Mouse (Mus musculus) liver, adult (tissue): Measurements from ENCODE around the gene Chrnb1.

ENCODE experiments used
- GATA4 ChIP-seq: IDR thresholded peaks from 2 replicates; pipeline ENCODE4 v1.6.1; 2014; ENCODE audit warnings: mild to moderate bottlenecking, low read length; ENCODE audit not compliant: insufficient replicate concordance

Chrnb1 gene

DNA sequence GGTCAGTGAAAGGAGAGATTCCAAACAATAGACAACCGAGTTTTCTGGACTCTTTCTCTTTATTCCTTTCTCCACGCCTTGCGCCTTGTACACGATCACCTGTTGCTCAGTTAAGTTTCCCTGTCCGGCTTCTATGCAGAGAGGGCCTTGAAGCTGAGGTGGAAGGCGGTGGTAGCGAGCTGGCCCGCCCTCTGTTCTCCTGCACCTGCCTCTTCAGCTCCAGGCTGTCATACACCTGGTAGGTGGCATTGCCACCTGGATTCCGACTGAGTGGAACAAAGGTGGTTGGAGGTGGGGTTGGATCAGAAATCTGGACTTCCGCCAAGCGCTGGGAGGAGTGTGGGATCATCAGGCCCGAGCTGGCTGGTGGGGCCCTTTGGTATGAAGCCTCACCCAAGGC lies 20.8 kb upstream of the Chrnb1 start:
- no peak for TF ChIP-seq GATA4

DNA sequence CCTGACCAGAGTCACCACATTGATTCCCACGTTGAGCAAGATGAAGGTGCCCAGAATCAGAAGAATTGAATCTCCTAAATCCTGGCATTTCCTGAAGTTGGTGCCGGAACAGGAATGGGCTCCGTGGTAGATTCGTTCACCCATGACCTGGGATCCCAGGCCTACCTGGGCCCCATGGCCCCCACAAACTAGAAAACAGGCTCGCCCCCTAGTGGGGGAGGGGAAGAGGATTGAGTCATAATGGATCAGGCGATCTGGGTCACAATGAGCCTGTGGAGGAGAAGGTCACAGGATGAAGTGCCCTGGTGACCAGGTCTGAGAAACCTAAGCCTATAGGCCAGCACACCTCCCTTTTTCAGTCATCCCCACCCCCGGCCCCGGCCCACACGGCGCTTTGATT lies 19.4 kb upstream of the Chrnb1 start, which contains the start of gene Gm39566:
Gene Gm39566, minus strand, starts transcription at position 144 of the 400 bp plus-strand sequence.
- TF ChIP-seq GATA4 = no peak

DNA sequence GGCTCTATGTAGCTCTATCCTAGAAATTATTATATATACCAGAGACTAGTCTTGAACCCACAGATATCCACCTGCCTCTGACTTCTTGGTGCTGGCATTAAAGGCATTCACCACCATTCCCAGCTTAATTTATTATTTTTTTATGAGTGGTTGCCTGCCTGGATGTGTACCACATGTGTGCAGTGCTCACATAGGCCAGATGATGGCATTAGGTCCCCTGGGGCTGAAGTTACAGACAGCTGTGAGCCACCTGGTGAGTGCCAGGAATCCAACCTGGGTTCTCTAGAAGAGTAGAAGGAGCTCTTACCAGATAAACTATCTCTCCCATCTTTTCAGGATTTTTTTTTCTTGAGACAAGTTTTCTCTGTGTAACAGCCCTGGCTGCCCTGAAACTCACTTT lies 14.5 kb upstream of the Chrnb1 start:
- no peak for TF ChIP-seq GATA4

DNA sequence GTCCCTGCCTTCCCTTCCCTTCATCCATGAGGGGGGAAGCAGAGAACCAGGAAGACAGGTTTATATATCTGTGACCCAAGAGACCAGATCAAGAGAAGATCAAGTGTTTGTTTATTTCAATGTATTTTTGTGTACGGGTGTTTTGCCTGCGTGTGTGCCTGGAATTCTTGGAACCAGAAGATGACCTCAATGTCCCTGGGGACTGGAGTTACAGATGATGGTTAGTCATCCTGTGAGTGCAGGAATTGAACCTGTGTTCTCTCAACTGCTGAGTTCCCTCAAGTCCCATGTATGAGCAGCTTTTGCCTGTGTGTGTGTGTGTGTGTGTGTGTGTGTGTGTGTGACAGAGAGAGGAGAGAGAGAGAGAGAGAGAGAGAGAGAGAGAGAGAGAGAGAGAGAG lies 11.9 kb upstream of the Chrnb1 start:
- TF ChIP-seq GATA4 = no peak

DNA sequence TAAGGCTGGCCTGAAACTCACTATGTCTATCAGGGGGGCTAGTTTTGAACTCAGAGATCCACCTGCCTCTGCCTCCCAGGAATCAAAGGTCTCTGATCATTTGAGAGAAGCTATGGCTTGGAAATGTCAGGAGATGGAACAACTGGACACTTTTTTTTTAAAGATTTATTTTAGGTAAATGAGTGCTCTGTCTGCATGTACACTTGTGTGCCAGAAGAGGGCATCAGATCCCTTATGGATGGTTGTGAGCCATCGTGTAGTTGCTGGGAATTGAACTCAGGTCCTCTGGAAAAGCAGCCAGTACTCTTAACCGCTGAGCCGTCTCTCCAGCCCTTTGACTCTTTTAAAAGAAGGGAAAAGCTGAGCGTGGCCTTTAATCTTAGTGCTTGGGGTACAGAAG lies 10.6 kb upstream of the Chrnb1 start:
- TF ChIP-seq GATA4 = no peak

DNA sequence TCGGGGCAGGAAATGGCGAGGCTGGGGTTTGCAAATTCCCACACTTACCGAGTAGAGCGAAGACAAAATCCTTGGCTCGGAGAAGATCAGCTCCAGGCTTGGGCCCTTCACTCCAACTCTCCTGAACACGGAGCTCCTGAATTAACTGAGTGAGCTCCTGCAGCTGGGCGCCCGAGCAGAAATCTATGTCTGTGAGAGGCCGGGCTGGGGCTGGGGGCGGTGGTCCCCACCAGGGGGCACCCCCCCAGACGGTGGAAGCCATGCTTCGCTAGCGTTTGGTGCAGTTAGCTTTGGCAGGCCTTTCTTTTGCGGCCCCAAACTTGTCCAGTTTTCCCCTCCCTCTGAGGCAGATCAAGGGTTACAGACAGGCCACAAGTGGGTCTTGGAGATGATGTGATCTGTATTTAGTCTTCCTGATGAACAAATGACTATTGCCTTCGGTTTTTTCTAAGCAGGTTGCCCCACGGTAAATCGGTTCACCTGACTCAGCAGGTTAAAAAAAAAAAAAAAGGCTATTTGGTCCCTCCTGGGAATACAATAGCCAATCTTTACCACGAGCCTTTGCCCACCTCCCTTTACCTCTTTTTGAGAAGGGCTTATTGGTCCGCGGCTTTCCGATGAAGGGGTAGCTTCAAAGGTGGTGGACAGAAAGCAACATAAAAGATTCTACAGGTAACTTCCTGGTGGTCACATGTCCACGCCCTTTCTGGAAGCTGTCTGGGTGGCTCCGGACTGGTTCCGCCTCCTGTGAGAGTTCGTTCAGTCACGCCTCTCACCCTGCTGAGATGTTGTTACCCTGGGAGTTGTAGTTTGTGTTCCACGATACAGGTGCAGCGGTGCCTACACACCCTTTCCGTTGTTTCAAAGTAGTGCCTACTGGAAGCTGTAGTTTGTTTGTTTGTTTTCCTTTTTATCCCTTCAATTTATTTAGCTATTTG lies 9.5 kb upstream of the Chrnb1 start, which contains the start of gene Tmem102:
Gene Tmem102, minus strand, starts transcription at position 653 of the 938 bp plus-strand sequence.
- no peak for TF ChIP-seq GATA4

DNA sequence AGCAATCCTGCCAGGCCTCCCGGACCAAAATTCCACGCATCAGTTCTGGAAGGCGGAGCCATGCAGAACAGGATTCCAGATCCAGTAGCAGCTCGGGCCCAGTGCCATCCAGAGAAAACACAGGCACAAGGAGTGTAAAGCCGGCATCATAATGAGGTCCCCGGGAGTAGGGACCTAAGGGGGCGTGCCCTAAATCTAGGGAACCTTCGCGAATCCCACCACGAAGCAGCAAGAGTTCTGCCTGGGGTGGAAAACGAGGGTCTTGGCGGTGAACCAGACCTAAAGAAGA lies 8.9 kb upstream of the Chrnb1 start:
- TF ChIP-seq GATA4 = no peak

GRCm38 (mm10) chr11:69803786-69804651 lies 8.3 kb upstream of the Chrnb1 start:
- peak; percentile 12; the same call in 1 of the 2 replicates for TF ChIP-seq GATA4

GRCm38 (mm10) chr11:69803328-69803727 lies 7.6 kb upstream of the Chrnb1 start:
- TF ChIP-seq GATA4 = no peak

DNA sequence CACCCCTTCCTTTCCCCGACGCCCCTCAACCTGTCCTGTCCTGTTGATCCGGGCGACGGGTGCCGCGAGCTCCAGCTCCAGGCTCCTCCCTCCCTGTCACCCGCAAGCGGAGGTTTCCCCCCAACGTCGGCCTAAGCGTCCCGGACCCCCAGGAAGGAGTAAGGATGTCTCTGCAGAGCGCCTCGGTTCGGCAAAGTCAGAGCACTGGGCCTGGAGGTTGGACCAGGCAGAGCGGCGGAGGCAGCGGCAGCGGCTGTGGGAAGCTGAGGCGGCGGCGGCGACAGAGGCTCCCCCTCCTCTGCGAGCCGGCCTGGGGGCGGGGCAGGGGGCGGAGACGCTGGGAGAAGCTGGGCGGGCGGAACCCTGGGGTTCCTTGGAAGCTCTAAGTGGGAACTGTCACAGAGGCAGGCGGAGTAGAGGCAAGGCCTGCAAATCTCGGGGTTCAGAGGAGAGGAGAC lies 6.9 kb upstream of the Chrnb1 start:
- no peak for TF ChIP-seq GATA4

DNA sequence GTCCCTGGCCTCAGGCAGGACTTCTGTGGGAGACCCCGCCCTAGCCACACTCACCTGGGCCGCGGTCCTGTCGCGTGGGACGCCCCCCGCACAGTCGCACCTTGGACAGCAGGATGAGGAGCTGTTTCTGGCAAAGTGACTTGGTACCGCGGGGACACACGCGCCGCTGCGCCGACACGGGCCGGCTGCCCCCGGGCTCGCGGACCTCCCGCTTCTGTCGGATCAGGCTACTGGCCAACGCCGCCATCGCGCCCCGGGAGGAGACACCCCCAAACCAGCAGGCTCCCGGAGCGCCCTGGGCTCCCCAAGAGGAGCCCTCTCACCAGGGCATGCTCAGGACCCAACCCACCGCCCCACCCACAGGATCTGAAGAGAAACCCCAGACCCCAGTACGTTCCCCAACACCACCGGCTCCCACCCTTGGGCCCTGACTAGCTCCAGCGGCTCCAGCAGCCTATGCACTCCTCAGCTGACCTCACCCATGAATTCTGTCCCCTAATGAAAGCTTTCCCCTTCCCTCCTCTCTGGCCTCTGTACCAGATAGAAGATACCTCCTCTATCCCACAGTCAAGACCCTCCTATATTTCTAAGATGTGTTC lies 5.7 kb upstream of the Chrnb1 start, which contains the start of gene Fgf11:
Gene Fgf11, minus strand, starts transcription at position 479 of the 599 bp plus-strand sequence.
- TF ChIP-seq GATA4 = no peak

DNA sequence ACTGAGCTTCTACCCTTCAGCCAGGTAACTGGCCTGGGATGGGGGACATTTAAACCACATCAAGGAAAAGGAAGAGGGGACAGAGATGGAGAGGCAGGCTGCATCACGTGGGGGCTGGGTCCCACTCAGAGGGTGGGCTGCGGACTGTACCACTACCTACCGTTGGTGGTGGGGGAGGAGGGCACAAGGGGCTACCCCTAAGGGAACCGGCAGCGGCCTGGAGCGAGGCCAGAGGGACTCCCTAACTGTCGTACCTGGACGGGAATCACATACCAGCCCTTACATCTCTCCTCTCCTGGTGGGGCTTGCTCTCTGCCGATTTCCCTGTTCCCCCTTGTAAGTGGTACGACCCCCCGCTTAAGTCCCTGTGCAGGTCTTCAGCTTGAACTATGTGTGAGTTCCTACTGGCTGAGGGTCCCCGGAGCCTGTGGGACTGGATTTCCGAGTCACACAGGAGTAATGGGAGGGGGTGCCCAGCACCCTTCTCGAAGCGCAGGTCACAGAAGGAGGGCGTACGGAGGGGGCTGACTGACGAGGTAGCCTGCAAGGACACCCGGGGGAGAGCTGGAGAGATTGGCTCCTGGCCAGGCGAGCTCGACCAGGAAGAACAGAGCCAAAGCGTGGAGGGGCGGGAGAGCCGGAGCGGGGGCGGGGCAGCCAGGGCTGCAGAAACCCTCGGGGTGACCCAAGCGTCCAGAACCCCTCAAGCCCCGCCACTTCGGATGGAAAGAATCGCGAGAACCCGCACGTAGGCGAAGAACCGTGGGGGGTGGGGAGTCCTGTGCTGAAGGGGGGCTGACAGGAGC lies 4.9 kb upstream of the Chrnb1 start:
- no peak for TF ChIP-seq GATA4

- no peak for TF ChIP-seq GATA4
These were observed 4.3 kb upstream of the Chrnb1 start for GRCm38 (mm10) chr11:69800138-69800391.

- no peak for TF ChIP-seq GATA4
These were observed 3.8 kb upstream of the Chrnb1 start for GRCm38 (mm10) chr11:69799394-69800137.
